Mouse (Mus musculus): ENCODE results near the gene Vps54.
A peak's percentile ranks its signal among the peaks of the same experiment; 100 is the strongest.
"Not testable (repeated sequence)": the region's sequence is repeated elsewhere in the genome, so short reads cannot be mapped to it uniquely, and the experiment has no call there.

Vps54 gene

GRCm38 (mm10) chr11:21239021-21239661 lies at the start of gene Vps54:
Vps54 (plus strand) TSS chr11:21239281.
- DNase-seq (ENCODE audit: low spot score) = peak; percentile 56

- not testable (repeated sequence) for DNase-seq (ENCODE audit: low spot score)
These were observed 47.3 kb upstream of the Vps54 start for GRCm38 (mm10) chr11:21191821-21192220.

- no peak for DNase-seq (ENCODE audit: low spot score)
These were observed 44.2 kb upstream of the Vps54 start for GRCm38 (mm10) chr11:21194851-21195250.

DNA sequence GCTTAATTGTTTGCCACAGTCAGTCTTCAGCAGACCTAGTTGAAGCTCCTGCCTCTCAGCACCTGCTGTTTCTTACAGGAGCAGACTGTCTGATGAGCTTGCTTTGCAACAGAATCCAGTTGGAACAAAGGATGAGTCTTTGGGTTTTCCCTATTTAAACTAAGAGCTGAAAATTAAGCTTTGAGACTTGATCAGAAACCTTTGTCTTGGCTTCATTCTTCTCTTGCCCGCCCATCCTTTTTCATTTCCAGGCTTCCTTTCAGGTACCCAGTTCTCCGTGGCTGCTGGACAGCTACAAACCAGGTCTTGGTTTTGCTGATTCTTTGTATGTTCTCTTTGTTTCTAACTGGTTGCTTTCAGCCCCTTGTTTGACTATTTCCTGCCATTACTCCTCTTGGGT lies 30.0 kb upstream of the Vps54 start:
- DNase-seq (ENCODE audit: low spot score) = no peak

DNA sequence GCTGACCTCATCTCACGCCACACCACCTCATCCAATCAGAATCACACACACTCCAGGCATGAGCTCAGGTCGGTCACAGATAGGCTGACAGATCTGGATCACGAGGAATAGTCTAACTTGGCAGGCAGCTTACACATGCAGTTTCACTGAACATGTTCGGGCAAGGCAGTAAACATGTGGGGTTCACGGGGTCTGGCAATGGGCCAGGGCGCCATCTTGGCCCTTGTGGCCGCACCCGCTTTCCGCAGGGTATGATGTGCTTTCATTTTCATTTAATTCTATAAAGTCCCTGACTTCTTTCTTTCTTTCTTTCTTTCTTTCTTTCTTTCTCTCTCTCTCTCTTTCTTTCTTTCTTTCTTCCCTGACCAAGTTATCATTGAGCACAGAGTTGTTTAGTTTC lies 29.4 kb upstream of the Vps54 start:
- not testable (repeated sequence) for DNase-seq (ENCODE audit: low spot score)

- peak; percentile 30 for DNase-seq (ENCODE audit: low spot score)
These were observed 21.7 kb upstream of the Vps54 start for GRCm38 (mm10) chr11:21217419-21217818.

DNA sequence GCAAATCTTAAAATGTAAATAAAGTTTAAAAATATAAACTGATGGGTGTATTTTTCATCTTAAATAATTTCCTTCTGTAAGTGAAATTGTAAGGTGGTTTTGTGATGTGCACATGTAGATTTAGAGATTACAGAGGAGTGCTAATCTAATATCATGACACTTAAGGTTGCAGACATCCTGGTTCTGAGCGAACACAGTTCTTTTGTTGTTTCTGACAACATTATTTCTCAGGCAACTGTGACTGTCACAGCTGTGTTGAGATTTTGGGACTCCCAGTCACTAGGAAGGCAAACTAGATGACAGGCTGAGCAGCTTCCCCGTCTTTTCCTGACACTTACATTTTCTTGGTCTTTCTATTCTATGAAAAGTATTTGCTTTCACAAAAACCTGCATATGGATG lies 19.8 kb upstream of the Vps54 start:
- DNase-seq (ENCODE audit: low spot score) = no peak

- no peak for DNase-seq (ENCODE audit: low spot score)
These were observed 19.1 kb upstream of the Vps54 start for GRCm38 (mm10) chr11:21219851-21220587.

DNA sequence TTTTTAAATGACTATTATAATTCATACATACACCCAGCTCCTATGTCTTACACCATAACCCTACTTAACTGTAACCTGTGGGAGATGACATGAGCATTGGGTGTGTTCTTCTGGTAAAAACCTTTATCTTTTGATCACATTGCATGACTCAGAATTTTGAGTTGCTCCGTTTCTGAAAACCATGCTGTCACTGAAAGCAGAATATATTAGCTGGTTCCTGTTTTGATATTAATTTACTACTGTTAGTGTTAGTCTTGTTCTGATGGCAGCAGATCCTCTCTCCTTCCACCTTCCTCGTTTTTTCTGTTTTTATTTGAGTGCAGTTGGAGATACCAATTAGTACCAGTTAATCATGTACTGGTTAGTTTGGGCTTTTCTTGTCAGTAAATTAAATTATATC lies 18.3 kb upstream of the Vps54 start:
- no peak for DNase-seq (ENCODE audit: low spot score)

GRCm38 (mm10) chr11:21221396-21221795 lies 17.7 kb upstream of the Vps54 start:
- DNase-seq (ENCODE audit: low spot score) = no peak

DNA sequence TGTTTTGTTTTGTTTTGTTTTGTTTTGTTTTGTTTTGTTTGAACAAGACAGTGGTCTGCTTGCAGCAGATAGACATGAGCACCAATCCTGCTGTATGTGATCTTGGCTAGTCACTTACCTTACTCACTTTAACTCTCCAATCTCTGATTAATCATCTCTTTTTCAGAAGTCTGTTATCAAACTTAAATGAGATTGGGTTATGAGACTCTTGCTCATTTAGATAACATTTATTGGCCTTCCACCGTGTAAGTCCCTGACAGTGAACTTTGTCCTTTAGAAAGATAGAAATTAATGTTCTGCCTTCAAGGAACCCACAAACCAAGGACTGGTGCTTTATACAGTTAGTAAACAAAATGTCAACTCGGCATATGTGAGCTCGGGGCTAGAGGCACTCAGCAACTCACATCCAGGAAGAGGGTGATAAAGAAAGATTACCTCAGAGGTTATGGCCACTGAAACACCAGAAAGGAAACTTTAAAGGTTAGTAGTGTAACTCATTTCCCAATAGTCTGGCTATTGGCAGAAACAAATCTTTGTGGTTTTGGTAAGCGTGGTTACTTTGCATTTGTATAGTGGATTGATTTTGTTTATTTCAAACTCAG lies 16.4 kb upstream of the Vps54 start:
- DNase-seq (ENCODE audit: low spot score) = no peak

GRCm38 (mm10) chr11:21223539-21223938 lies 15.5 kb upstream of the Vps54 start:
- no peak for DNase-seq (ENCODE audit: low spot score)

GRCm38 (mm10) chr11:21224041-21224440 lies 15.0 kb upstream of the Vps54 start:
- no peak for DNase-seq (ENCODE audit: low spot score)

GRCm38 (mm10) chr11:21224446-21224845 lies 14.6 kb upstream of the Vps54 start:
- DNase-seq (ENCODE audit: low spot score) = no peak

DNA sequence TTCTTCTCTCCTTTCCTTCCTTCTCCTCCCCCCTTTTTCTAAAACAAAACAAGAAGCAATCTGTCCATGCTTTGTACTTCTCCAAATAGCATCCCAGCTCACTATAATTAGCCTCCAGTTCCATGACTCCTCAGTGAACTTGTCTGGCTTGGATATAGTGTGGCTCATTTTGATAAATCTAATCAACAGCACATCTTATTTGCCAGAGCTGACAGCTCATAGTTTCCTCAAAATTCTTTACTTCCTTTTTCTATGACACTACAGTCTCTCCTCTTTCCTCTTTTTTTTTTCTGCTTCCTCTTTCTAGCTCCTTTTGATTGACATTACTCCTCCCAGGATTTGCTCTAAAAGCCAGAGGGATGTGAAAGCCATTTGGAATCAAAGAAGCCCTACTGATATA lies 14.1 kb upstream of the Vps54 start:
- DNase-seq (ENCODE audit: low spot score) = no peak

- DNase-seq (ENCODE audit: low spot score) = no peak
These were observed 3.7 kb upstream of the Vps54 start for GRCm38 (mm10) chr11:21235381-21235780.

- DNase-seq (ENCODE audit: low spot score) = no peak
These were observed 3.3 kb upstream of the Vps54 start for GRCm38 (mm10) chr11:21235821-21236220.

- no peak for DNase-seq (ENCODE audit: low spot score)
These were observed 2.1 kb upstream of the Vps54 start for GRCm38 (mm10) chr11:21236996-21237395.

DNA sequence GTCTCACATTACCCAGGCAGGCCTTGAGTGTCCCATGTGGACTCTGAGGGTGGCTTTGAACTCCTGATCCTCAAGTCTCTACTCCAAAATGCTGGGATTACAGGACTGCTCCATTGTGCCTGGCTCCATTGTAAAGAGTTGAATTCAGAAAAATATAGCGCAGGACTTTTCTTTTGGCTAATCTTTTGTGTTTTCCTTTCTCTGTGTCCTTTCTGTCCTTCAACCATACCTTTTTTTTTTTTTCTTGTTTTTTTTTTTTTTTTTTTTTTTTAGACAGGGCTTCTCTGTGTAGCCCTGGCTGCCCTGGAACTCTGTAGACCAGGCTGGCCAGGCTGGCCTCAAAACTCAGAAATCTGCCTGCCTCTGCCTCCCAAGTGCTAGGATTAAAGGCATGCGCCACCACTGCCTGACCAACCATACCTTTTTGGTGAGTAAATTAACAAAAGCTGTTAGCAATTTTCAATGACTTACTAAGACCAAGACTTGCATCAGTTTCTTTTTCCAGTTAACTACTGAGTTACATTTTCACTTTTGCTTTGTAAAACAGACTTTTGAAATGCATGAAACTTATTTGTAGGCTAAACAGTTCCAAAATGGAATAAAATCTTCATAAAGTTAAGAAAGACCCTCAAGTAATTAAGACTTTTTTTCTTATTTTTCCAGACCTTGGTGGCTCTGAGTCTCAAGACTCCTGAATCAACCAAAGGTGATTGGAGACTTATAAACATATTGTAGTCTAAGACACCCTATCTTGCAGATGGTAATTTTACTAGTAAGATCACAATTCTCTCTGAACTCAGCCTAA lies 1.4 kb upstream of the Vps54 start:
- DNase-seq (ENCODE audit: low spot score) = no peak

- peak; percentile 55 for DNase-seq (ENCODE audit: low spot score)
These were observed 631 bp upstream of the Vps54 start for GRCm38 (mm10) chr11:21238279-21239020.

DNA sequence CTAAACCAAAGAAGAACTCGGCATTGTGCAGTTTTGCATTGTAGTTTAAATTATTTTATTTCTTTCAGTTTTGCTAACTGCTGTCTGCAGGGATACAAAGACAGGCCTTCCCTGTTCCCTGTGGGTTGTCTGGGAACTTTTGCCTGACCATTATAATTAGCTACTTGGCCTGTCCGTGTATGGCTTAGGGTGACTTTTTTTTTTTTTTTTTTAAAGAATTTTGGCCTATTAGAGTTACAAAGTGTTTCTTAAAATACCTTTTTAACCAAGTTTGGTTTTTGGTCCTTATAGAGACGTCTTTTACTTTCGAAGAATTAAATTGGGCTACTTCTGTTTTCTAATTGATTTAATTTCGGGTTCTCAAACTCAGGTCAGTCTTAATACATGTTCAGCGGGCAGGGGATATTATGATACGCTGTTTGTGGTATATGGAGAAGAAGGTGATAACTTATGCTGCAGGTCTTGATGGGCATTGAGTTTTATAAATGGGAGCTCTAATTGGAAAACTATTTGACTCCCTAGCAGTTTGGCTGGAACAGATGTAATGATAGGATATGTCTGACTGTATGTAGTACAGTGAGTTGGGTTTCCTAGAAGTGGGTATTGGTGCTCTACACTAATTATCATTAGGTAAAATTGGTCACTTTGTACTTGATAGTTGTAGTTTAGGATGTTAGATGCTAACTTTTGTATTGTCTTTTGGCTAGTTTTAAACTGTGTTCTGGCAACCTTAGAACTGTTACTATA lies 855 bp downstream of the Vps54 start:
- DNase-seq (ENCODE audit: low spot score) = no peak

Measured in spleen, adult 12 weeks (tissue).